Mouse (Mus musculus): ENCODE results near the gene Slc50a1. TPM values are rescaled to one million over a fixed set of nuclear protein-coding genes. Genes with fewer than 3 reads are reported as not detected.

The Slc50a1 gene
- total and polyA plus RNA-seq, 3 experiments, result 41.8 to 56.0 (median 50.9) TPM

GRCm38 (mm10) chr3:89281579-89282290 is 11.4 kb upstream of the Slc50a1 start:
- H3K9me3 ChIP-seq (replicated peaks; ENCODE audit: low read length), result no peaks in the 10 kb centered on the region
- H3K4me2 ChIP-seq (ENCODE audit: insufficient read depth, low read depth, poor library complexity, severe bottlenecking), result no peak overlapping the region
- dilution Hi-C loops (cut with MboI; ENCODE audit: extremely low pct_ligation_motif_present, extremely low pct_unique_long_range_greater_than_20kb, low sequenced_read_pairs) (no loop called here), in situ Hi-C loops (cut with MboI; ENCODE audit: low pct_ligation_motif_present, low pct_unique_long_range_greater_than_20kb, low sequenced_read_pairs) (no loop called here)
- no peak for TF ChIP-seq POLR2AphosphoS2 (IDR thresholded peaks at IDR 0.05; ENCODE audit: low read depth, low read length)
- TF ChIP-seq POLR2A (IDR thresholded peaks at IDR 0.05; ENCODE audit: low read depth, low read length), result no peak
- peak; percentile 49; the same call in 1 of the 2 replicates for TF ChIP-seq MAZ (IDR thresholded peaks at IDR 0.05; ENCODE audit: low read depth, low read length)
- TF ChIP-seq SIN3A (IDR thresholded peaks at IDR 0.05; ENCODE audit: low read length), result peak; percentile 51; the same call in 1 of the 2 replicates
- TF ChIP-seq ZC3H11A (IDR thresholded peaks at IDR 0.05; ENCODE audit: low read depth, low read length), result peak; percentile 74
- no peak for TF ChIP-seq USF2 (conservative IDR thresholded peaks at IDR 0.05; ENCODE audit: low read depth, low read length)
- TF ChIP-seq KAT2A (IDR thresholded peaks at IDR 0.05; ENCODE audit: insufficient replicate concordance, low read length), result no peak
- peak; percentile 86 for TF ChIP-seq RAD21 (IDR thresholded peaks at IDR 0.05; ENCODE audit: low read depth, low read length)
- no peak; the same call in 1 of the 2 replicates for TF ChIP-seq NELFE (IDR thresholded peaks at IDR 0.05; ENCODE audit: low read depth, low read length)
- TF ChIP-seq SMC3 (IDR thresholded peaks at IDR 0.05; ENCODE audit: low read depth, low read length), result peak; percentile 99
- TF ChIP-seq ZMIZ1 (IDR thresholded peaks at IDR 0.05; ENCODE audit: low read depth, low read length), result no peak
- TF ChIP-seq NRF1 (IDR thresholded peaks at IDR 0.05; ENCODE audit: low read depth, low read length), result no peak
- no peak for TF ChIP-seq EP300 (IDR thresholded peaks at IDR 0.05; ENCODE audit: low read length)
- no peak for TF ChIP-seq ZKSCAN1 (IDR thresholded peaks at IDR 0.05; ENCODE audit: borderline replicate concordance, low read depth, low read length)
- peak; percentile 12; the same call in 1 of the 2 replicates for TF ChIP-seq MEF2A (IDR thresholded peaks at IDR 0.05; ENCODE audit: borderline replicate concordance, low read depth, low read length)
- no peak for TF ChIP-seq JUND (conservative IDR thresholded peaks at IDR 0.05; ENCODE audit: low read depth, low read length)
- peak; percentile 96 for TF ChIP-seq CTCF (conservative IDR thresholded peaks at IDR 0.05 in 1 of 2, IDR thresholded peaks at IDR 0.05 in 1 of 2; ENCODE audit: low read depth in 2 of 2, low read length in 2 of 2)
- no peak; the same call in 1 of the 2 replicates for TF ChIP-seq MAX (IDR thresholded peaks at IDR 0.05; ENCODE audit: low read length)
- TF ChIP-seq USF1 (IDR thresholded peaks at IDR 0.05; ENCODE audit: low read depth, low read length), result no peak
- no peak for TF ChIP-seq GABPA (IDR thresholded peaks at IDR 0.05; ENCODE audit: insufficient replicate concordance, low read depth, low read length)
- TF ChIP-seq TCF12 (IDR thresholded peaks at IDR 0.05; ENCODE audit: low read depth, low read length), result no peak
- no peak for TF ChIP-seq BHLHE40 (IDR thresholded peaks at IDR 0.05; ENCODE audit: low read depth, low read length)
- no peak for TF ChIP-seq PAX5 (IDR thresholded peaks at IDR 0.05; ENCODE audit: low read length)
- TF ChIP-seq RCOR1 (conservative IDR thresholded peaks at IDR 0.05; ENCODE audit: low read depth, low read length), result no peak
- no peak for TF ChIP-seq ETS1 (conservative IDR thresholded peaks at IDR 0.05; ENCODE audit: low read depth, low read length)
- TF ChIP-seq IRF4 (IDR thresholded peaks at IDR 0.05; ENCODE audit: low read depth, low read length), result no peak; the same call in 1 of the 2 replicates
- TF ChIP-seq HCFC1 (IDR thresholded peaks at IDR 0.05; ENCODE audit: low read depth, low read length), result peak; percentile 39
- peak; percentile 21; the same call in 1 of the 2 replicates for TF ChIP-seq MXI1 (IDR thresholded peaks at IDR 0.05; ENCODE audit: low read depth, low read length)
- peak; percentile 66; the same call in 1 of the 2 replicates for TF ChIP-seq ELF1 (IDR thresholded peaks at IDR 0.05; ENCODE audit: low read depth, low read length)
- no peak for TF ChIP-seq ZNF384 (IDR thresholded peaks at IDR 0.05; ENCODE audit: low read depth, low read length)
- no peak for TF ChIP-seq CHD1 (IDR thresholded peaks at IDR 0.05; ENCODE audit: low read depth, low read length)
- TF ChIP-seq TBP (conservative IDR thresholded peaks at IDR 0.05; ENCODE audit: low read depth, low read length), result no peak
- 0 out of 2 replicates have a peak, but pooled peaks have one; percentile 12 for TF ChIP-seq CHD2 (IDR thresholded peaks at IDR 0.05; ENCODE audit: low read length)
- no peak for TF ChIP-seq UBTF (IDR thresholded peaks at IDR 0.05; ENCODE audit: low read depth, low read length)
- no peak for TF ChIP-seq MAFK (IDR thresholded peaks at IDR 0.05; ENCODE audit: insufficient replicate concordance, low read length)
- no peak for TF ChIP-seq JUN (IDR thresholded peaks at IDR 0.05; ENCODE audit: insufficient read depth, low read depth, low read length)
- no peak for TF ChIP-seq E2F4 (IDR thresholded peaks at IDR 0.05; ENCODE audit: insufficient replicate concordance, low read depth, low read length)
- no peak for TF ChIP-seq MYC (IDR thresholded peaks at IDR 0.05; ENCODE audit: low read depth, low read length)
- H3K27me3 ChIP-seq (replicated peaks), result peaks cover 7% of the 10 kb centered on the region
- H3K4me1 ChIP-seq (ENCODE audit: control insufficient read depth in 1 of 2, insufficient read depth in 2 of 2), result peaks cover 20 to 38% of the 10 kb centered on the region in 2 experiments
- H3K4me3 ChIP-seq (replicated peaks in 1 of 3; ENCODE audit: low read depth in 2 of 3, low read length in 2 of 3, poor library complexity in 1 of 3), result no peak overlapping the region
- H3K9ac ChIP-seq (ENCODE audit: insufficient read depth, low read depth), result no peak overlapping the region
- H3K27ac ChIP-seq (ENCODE audit: insufficient read depth, low read depth), result no peak overlapping the region
- H3K79me2 ChIP-seq (replicated peaks; ENCODE audit: control insufficient read depth, extremely low read depth, insufficient read depth, poor library complexity, severe bottlenecking), result no peaks in the 10 kb centered on the region
- no peaks in the 10 kb centered on the region for H3K36me3 ChIP-seq (replicated peaks in 1 of 2; ENCODE audit: control insufficient read depth in 1 of 2, insufficient read depth in 1 of 2, low read length in 1 of 2)
- DNase-seq (ENCODE audit: extremely low read depth), result peak; percentile 82

Data from CH12.LX (cell line).